Mouse (Mus musculus): Measurements from ENCODE around the gene Ccl24. TPM values are rescaled to one million over a fixed set of nuclear protein-coding genes. Genes with fewer than 3 reads are reported as not detected.

Ccl24 gene
- polyA plus RNA-seq, 1 experiment from 2014 or later: 2.1 TPM

- no peak overlapping the region for H3K4me2 ChIP-seq
- no peak overlapping the region for H3K27ac ChIP-seq
- H3K4me1 ChIP-seq: no peaks in the 10 kb centered on the region
- 72% methylated on average over 4 of the region's 4 CpGs for WGBS
- no peaks in the 10 kb centered on the region for H3K36me3 ChIP-seq (replicated peaks)
- no peaks in the 10 kb centered on the region for H3K27me3 ChIP-seq
- H3K4me3 ChIP-seq (replicated peaks): no peak overlapping the region
- H3K9me3 ChIP-seq: no peaks in the 10 kb centered on the region
- no peak overlapping the region for H3K9ac ChIP-seq
- no peak for ATAC-seq (ENCODE audit: low FRiP score)
Measured at GRCm38 (mm10) chr5:135576055-135576454, 3.2 kb upstream of the Ccl24 start.

- H3K9ac ChIP-seq: no peak overlapping the region
- H3K27ac ChIP-seq: no peak overlapping the region
- no peaks in the 10 kb centered on the region for H3K36me3 ChIP-seq (replicated peaks)
- no peaks in the 10 kb centered on the region for H3K27me3 ChIP-seq
- no peaks in the 10 kb centered on the region for H3K9me3 ChIP-seq
- H3K4me1 ChIP-seq: no peaks in the 10 kb centered on the region
- no peak for ATAC-seq (ENCODE audit: low FRiP score)
- no peak overlapping the region for H3K4me2 ChIP-seq
- no peak overlapping the region for H3K4me3 ChIP-seq (replicated peaks)
- 78% methylated on average over 6 of the region's 6 CpGs for WGBS
Measured at GRCm38 (mm10) chr5:135568698-135569097, 4.2 kb downstream of the Ccl24 start.

- Histone ChIP-seq H3K4me3 (replicated peaks) (no peak overlapping the region), H3K9ac (no peak overlapping the region), H3K27me3 (no peaks in the 10 kb centered on the region), H3K9me3 (no peaks in the 10 kb centered on the region), H3K36me3 (replicated peaks) (no peaks in the 10 kb centered on the region), H3K4me1 (no peaks in the 10 kb centered on the region), H3K4me2 (no peak overlapping the region), H3K27ac (no peak overlapping the region)
- WGBS: 91% methylated on average over 6 of the region's 6 CpGs
- ATAC-seq (ENCODE audit: low FRiP score): no peak
Measured at GRCm38 (mm10) chr5:135567556-135568265, 5.1 kb downstream of the Ccl24 start.

GRCm38 (mm10) chr5:135563469-135563868, 9.4 kb downstream of the Ccl24 start, which contains the start of gene Ccl26:
Gene Ccl26 (minus strand): TSS chr5:135563569.
- H3K27ac ChIP-seq: no peak within 1 kb of the TSS
- H3K9ac ChIP-seq: no peak within 1 kb of the TSS
- no peaks in the 10 kb centered on the region for H3K36me3 ChIP-seq (replicated peaks)
- H3K4me2 ChIP-seq: no peak within 1 kb of the TSS
- H3K27me3 ChIP-seq: no peaks in the 10 kb centered on the region
- WGBS: 86% methylated on average over 3 of the region's 3 CpGs
- no peaks in the 10 kb centered on the region for H3K4me1 ChIP-seq
- ATAC-seq (ENCODE audit: low FRiP score): no peak
- no peaks in the 10 kb centered on the region for H3K9me3 ChIP-seq
- no peak within 1 kb of the TSS for H3K4me3 ChIP-seq (replicated peaks)

GRCm38 (mm10) chr5:135557671-135558070, 15.2 kb downstream of the Ccl24 start:
- H3K4me3 ChIP-seq (replicated peaks): no peak overlapping the region
- H3K36me3 ChIP-seq (replicated peaks): no peaks in the 10 kb centered on the region
- no peak overlapping the region for H3K9ac ChIP-seq
- WGBS: 85% methylated on average over 3 of the region's 3 CpGs
- 0 out of 2 replicates have a peak overlapping the region, but pooled peaks have one; percentile 31 for H3K27ac ChIP-seq
- no peak overlapping the region for H3K4me2 ChIP-seq
- ATAC-seq (ENCODE audit: low FRiP score): no peak
- H3K4me1 ChIP-seq: no peaks in the 10 kb centered on the region
- H3K9me3 ChIP-seq: no peaks in the 10 kb centered on the region
- H3K27me3 ChIP-seq: no peaks in the 10 kb centered on the region

- no peak overlapping the region for H3K9ac ChIP-seq
- no peaks in the 10 kb centered on the region for H3K36me3 ChIP-seq (replicated peaks)
- H3K9me3 ChIP-seq: no peaks in the 10 kb centered on the region
- H3K4me1 ChIP-seq: no peaks in the 10 kb centered on the region
- ATAC-seq (ENCODE audit: low FRiP score): peak; percentile 58; the same call in 1 of the 2 replicates
- no peak overlapping the region for H3K4me3 ChIP-seq (replicated peaks)
- WGBS: 45% methylated on average over 4 of the region's 4 CpGs
- no peak overlapping the region for H3K4me2 ChIP-seq
- H3K27ac ChIP-seq: no peak overlapping the region
- H3K27me3 ChIP-seq: no peaks in the 10 kb centered on the region
Measured at GRCm38 (mm10) chr5:135557051-135557450, 15.8 kb downstream of the Ccl24 start.

DNA sequence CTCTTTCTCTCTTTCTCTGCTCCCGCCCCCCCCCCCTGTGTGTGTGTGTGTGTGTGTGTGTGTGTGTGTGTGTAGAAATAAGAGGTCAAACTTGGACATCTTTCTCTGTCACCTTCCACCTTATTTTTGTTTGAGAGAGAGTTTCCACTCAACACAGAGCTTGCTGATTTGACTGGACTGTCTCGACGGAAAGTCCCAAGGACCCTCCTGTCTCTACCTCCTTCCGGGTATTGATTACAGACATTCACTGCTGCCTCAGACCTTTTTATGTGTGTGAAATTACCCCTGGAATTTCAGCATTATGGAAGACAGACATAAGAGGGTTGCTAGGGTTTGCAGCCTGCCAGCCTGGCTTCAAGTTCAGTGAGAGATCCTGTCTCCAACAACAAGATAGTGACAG, 16.6 kb downstream of the Ccl24 start:
- no peak for ATAC-seq (ENCODE audit: low FRiP score)
- H3K36me3 ChIP-seq (replicated peaks): no peaks in the 10 kb centered on the region
- H3K4me2 ChIP-seq: no peak overlapping the region
- no peaks in the 10 kb centered on the region for H3K27me3 ChIP-seq
- 97% methylated on average over 3 of the region's 4 CpGs for WGBS
- no peaks in the 10 kb centered on the region for H3K9me3 ChIP-seq
- H3K27ac ChIP-seq: 0 out of 2 replicates have a peak overlapping the region, but pooled peaks have one; percentile 33
- H3K9ac ChIP-seq: no peak overlapping the region
- H3K4me1 ChIP-seq: no peaks in the 10 kb centered on the region
- H3K4me3 ChIP-seq (replicated peaks): no peak overlapping the region

GRCm38 (mm10) chr5:135551591-135551990, 21.3 kb downstream of the Ccl24 start:
- Histone ChIP-seq H3K9me3 (no peaks in the 10 kb centered on the region), H3K36me3 (replicated peaks) (no peaks in the 10 kb centered on the region), H3K9ac (no peak overlapping the region), H3K27me3 (no peaks in the 10 kb centered on the region), H3K4me1 (no peaks in the 10 kb centered on the region), H3K4me2 (no peak overlapping the region), H3K4me3 (replicated peaks) (no peak overlapping the region), H3K27ac (no peak overlapping the region)
- 82% methylated on average over 3 of the region's 3 CpGs for WGBS
- no peak for ATAC-seq (ENCODE audit: low FRiP score)

GRCm38 (mm10) chr5:135550910-135551309, 21.9 kb downstream of the Ccl24 start:
- H3K27me3 ChIP-seq: peaks cover 3% of the 10 kb centered on the region; the same call in 1 of the 2 replicates
- 36% methylated on average over 3 of the region's 3 CpGs for WGBS
- H3K4me1 ChIP-seq: no peaks in the 10 kb centered on the region
- no peak overlapping the region for H3K4me3 ChIP-seq (replicated peaks)
- no peak overlapping the region for H3K27ac ChIP-seq
- H3K36me3 ChIP-seq (replicated peaks): no peaks in the 10 kb centered on the region
- no peak for ATAC-seq (ENCODE audit: low FRiP score)
- H3K9ac ChIP-seq: no peak overlapping the region
- H3K4me2 ChIP-seq: no peak overlapping the region
- no peaks in the 10 kb centered on the region for H3K9me3 ChIP-seq

GRCm38 (mm10) chr5:135547990-135548389, 24.9 kb downstream of the Ccl24 start:
- WGBS: 89% methylated on average over 2 of the region's 2 CpGs
- H3K27ac ChIP-seq: no peak overlapping the region

GRCm38 (mm10) chr5:135544865-135545797, 27.7 kb downstream of the Ccl24 start, which contains the start of gene Hip1:
Gene Hip1 (minus strand): TSS chr5:135545120.
- Histone ChIP-seq H3K4me3 (replicated peaks) (peak within 1 kb of the TSS; percentile 63), H3K27me3 (peaks cover 9% of the 10 kb centered on the region)
- under 1% methylated on average over 46 of the region's 46 CpGs for WGBS

More at GRCm38 (mm10) chr5:135547990-135548389, 24.9 kb downstream of the Ccl24 start:
- Histone ChIP-seq H3K9me3 (no peaks in the 10 kb centered on the region), H3K4me1 (peaks cover 12% of the 10 kb centered on the region), H3K9ac (no peak overlapping the region), H3K36me3 (replicated peaks) (no peaks in the 10 kb centered on the region), H3K27me3 (peaks cover 9% of the 10 kb centered on the region), H3K4me3 (replicated peaks) (no peak overlapping the region), H3K4me2 (no peak overlapping the region)
- no peak for ATAC-seq (ENCODE audit: low FRiP score)

GRCm38 (mm10) chr5:135544032-135544558, 28.8 kb downstream of the Ccl24 start:
- Histone ChIP-seq H3K9ac (peak overlapping the region; percentile 62), H3K4me2 (peak overlapping the region; percentile 95), H3K4me3 (replicated peaks) (peak overlapping the region; percentile 63), H3K36me3 (replicated peaks) (no peaks in the 10 kb centered on the region), H3K4me1 (peaks cover 12% of the 10 kb centered on the region), H3K9me3 (no peaks in the 10 kb centered on the region), H3K27ac (no peak overlapping the region), H3K27me3 (peaks cover 9% of the 10 kb centered on the region)
- WGBS: 4% methylated on average over 15 of the region's 15 CpGs
- ATAC-seq (ENCODE audit: low FRiP score): no peak

More at GRCm38 (mm10) chr5:135544865-135545797, 27.7 kb downstream of the Ccl24 start, which contains the start of gene Hip1:
- Histone ChIP-seq H3K36me3 (replicated peaks) (no peaks in the 10 kb centered on the region), H3K27ac (peak within 1 kb of the TSS; percentile 21; the same call in 1 of the 2 replicates), H3K9me3 (no peaks in the 10 kb centered on the region), H3K9ac (peak within 1 kb of the TSS; percentile 62), H3K4me2 (peak within 1 kb of the TSS; percentile 95), H3K4me1 (peaks cover 12% of the 10 kb centered on the region)
- peak; percentile 99 for ATAC-seq (ENCODE audit: low FRiP score)

Data from forebrain, embryonic 12.5 days (tissue).